ENCODE assay signal across 29 mouse cellular contexts in the genomic region with DNA sequence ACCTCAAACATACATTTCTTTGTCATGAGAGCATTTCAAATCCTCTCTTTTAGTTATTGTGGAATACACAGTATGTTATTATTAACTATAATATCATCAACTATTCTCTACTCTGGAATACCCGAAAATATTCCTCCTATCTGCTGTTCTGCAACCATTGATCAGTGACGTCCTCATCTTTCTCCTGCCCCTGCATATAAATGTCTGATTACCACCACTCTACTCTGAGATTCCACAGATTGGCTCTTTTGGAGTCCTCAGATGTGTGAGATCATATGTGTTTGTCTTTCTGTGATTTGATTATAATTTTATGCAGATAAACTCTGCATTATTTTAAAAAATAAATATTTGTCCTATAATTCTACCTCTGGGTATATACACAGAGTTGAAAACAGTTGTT. TPM values are rescaled to one million over a fixed set of nuclear protein-coding genes. Genes with fewer than 3 reads are reported as not detected.
"Had no signal": no experiment of that assay in that cellular context is flagged by ENCODE, and none has a peak within 500 bp of the region (broad histone marks: within the 10 kb centered on the region; RNA-seq: fewer than 3 reads in every experiment).

No protein-coding gene starts in this region.

- H3K4me2 ChIP-seq: heart, embryonic 11.5 days; heart, embryonic 13.5 days; heart, embryonic 15.5 days; hindbrain, embryonic 14.5 days; intestine, embryonic 15.5 days; limb, embryonic 12.5 days had no signal

- H3K9ac ChIP-seq: forebrain, postnatal 0 days; heart, embryonic 13.5 days; heart, embryonic 15.5 days; hindbrain, embryonic 14.5 days; intestine, embryonic 15.5 days; limb, embryonic 12.5 days had no signal

- H3K27me3 ChIP-seq: heart, embryonic 13.5 days; heart, embryonic 15.5 days; intestine, embryonic 15.5 days had no signal

- H3K4me1 ChIP-seq: heart, embryonic 13.5 days; heart, embryonic 15.5 days; intestine, embryonic 15.5 days; limb, embryonic 10.5 days; limb, embryonic 12.5 days had no signal

- ATAC-seq: forebrain, postnatal 0 days; hindbrain, embryonic 16.5 days; inflammation-experienced regulatory T-cells, adult 6 months; intestine, embryonic 15.5 days had no signal

- DNase-seq: forebrain, postnatal 0 days; gastrocnemius, postnatal 14 days; gastrocnemius, postnatal 36 days; heart, adult 11 months; heart, postnatal 14 days; heart, postnatal 36 days; kidney, adult 11 months; kidney, adult 2 months; kidney, adult 9 months; kidney, postnatal 10 days; kidney, postnatal 25 days; kidney, postnatal 4 days had no signal

- H3K27ac ChIP-seq: heart, embryonic 13.5 days; heart, embryonic 15.5 days; hindbrain, embryonic 14.5 days; intestine, embryonic 15.5 days; layer of hippocampus, adult 2 months; left cerebral cortex, adult 2 months; limb, embryonic 10.5 days; limb, embryonic 12.5 days had no signal

- H3K36me3 ChIP-seq: heart, embryonic 13.5 days; heart, embryonic 15.5 days; intestine, embryonic 15.5 days; limb, embryonic 10.5 days; limb, embryonic 12.5 days had no signal

- H3K4me3 ChIP-seq: heart, embryonic 13.5 days; heart, embryonic 15.5 days; intestine, embryonic 15.5 days; layer of hippocampus, adult 2 months; left cerebral cortex, adult 2 months; limb, embryonic 10.5 days; limb, embryonic 12.5 days had no signal

- H3K9me3 ChIP-seq: heart, embryonic 13.5 days; heart, embryonic 15.5 days; intestine, embryonic 15.5 days; limb, embryonic 10.5 days; limb, embryonic 12.5 days had no signal

RNA-seq across cellular contexts. Expression of gene Nxf2, which starts 48.8 kb away (rescaled TPM):
- total RNA-seq: gastrocnemius, adult 18-20 months; gastrocnemius, adult 8-10 months; gastrocnemius, postnatal 14 days; gastrocnemius, postnatal 36 days; heart, postnatal 14 days; layer of hippocampus, postnatal 10 days; left cerebral cortex, adult 2 months; left cerebral cortex, postnatal 14 days; left cerebral cortex, postnatal 36 days had no signal
- polyA plus RNA-seq: kidney, adult 2 months; liver, adult 2 months had no signal
